Mouse (Mus musculus) cerebellum, adult 11 months (tissue): Measurements from ENCODE around the gene Rdh19.
A peak's percentile ranks its signal among the peaks of the same experiment; 100 is the strongest.
"Not testable (repeated sequence)": the region's sequence is repeated elsewhere in the genome, so short reads cannot be mapped to it uniquely, and the experiment has no call there.

Experiments
- DNase-seq: peaks from one replicate; pipeline ENCODE4 v3.0.0; 2022

The Rdh19 gene

DNA sequence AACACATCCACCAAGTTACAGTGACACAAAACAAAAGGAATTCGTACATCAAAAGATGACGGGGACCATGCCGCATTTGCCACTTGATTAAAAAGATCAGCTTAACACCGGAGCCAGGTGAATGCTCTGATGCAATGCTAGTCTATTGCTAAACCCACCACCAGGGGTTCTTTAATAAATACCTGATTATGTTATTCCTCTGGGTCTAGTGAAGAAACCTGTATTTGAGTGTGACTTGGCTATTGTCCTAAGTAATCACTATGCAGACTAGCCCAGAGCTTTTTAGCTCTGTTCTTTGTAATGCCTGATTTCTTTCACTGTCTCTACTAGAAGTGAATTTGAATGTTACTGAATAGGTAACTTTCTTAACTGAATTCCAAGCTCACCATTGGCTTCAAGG, 31.3 kb downstream of the Rdh19 start:
- no peak for DNase-seq

DNA sequence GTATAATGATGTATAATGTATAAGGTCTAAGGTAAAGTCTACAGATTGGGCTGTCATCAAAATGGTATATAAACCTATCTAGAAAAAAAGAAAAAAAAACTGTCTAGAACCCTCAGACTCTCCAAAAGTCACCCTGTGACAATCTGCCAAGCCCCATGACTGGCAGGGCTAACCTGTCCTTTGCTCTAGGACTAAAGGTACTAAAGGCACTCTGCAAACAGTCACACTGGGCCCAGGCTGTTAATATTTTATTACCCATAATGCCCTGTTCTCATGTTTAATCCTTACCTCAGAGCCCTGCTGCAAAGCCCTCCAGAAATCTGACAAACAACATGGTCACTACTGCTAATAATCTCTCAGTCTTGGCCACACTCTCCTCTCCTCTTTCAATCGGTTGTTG, 36.8 kb downstream of the Rdh19 start:
- DNase-seq: no peak

DNA sequence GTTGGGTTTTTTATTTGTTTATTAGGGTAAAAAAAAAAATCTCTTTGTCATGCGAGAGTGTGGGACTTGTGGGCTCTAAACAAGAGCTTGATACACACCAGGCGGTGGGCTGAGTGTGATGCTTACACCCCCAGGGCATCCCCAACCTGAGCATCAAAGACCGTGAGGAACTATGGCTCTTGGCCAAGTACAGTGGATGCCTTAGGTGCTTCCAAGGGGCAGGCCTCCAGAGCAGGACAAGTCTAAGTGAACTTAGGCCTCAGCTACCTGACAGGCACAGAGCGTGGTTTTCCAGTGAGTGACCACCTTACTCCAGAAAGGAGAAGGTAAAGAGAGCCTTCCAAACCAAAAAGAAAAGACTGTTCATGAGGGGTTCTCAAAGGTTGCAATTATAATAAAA, 37.2 kb downstream of the Rdh19 start:
- DNase-seq: no peak

DNA sequence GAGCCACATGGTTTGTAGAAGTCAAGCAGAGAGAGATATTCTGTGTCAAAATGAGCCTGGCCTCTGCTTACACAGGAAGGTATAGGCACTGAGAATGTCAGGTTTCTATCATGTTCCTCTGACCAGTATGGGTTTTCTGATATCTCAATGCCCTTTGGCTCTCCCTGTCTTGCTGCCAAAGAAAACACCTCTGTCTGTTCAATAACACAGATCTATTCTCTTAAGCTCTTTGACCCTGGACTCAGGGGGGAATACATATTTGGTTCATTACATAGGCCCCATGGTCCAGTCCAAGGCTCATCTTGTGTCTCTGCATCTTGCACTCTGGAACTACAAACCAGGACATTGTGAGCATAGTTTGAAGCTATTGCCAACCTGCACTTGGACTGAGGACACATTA, 38.9 kb downstream of the Rdh19 start, which contains the start of gene Rdh7:
Gene Rdh7, minus strand, starts transcription at position 213 of the 400 bp plus-strand sequence.
- no peak for DNase-seq

DNA sequence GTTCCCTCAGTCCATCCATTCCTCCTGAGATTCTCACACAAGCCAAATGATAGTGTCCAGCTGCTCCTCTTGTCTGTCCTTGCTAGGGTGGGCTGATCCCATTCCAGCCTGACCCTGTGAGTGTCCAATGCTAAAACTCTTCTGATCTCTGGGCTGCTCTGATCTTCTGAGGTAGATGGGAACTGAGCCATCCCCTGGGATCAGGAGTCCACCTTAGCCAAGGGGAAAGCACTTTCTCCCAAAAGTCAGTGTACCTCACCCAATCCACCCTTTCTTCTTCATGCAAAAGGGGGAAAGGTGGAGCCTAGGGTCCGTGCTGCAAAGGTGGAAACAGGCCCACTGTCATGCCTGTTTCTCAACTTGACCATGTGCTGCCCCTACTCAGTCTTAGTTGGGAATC, 41.8 kb downstream of the Rdh19 start:
- DNase-seq: no peak

- DNase-seq: not testable (repeated sequence)
Observed at GRCm38 (mm10) chr10:127893163-127894022, 43.7 kb downstream of the Rdh19 start.

GRCm38 (mm10) chr10:127896705-127897104, 47.0 kb downstream of the Rdh19 start:
- no peak for DNase-seq

DNA sequence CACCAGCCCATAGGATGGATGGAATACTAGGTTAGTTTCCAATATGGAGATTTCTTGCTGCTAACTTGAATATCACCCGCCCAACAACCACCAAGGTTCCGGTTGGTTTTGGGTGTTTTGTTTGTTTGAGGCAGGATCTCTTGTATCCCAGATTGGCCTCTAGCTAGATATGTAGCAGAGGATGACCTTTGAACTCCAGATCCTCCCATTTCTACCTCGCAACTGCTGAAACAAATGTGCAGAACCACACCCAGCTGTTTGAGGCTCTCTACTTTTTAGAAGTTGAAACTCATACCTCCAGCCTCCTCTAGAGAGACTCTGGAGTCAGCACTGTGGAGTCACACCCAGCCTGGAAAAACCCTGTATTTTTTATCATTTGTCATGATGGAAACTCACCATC, 47.8 kb downstream of the Rdh19 start:
- no peak for DNase-seq

GRCm38 (mm10) chr10:127898218-127898617, 48.5 kb downstream of the Rdh19 start, which contains the start of gene Sdr9c7:
Gene Sdr9c7, plus strand, starts transcription at chr10:127898518.
- no peak for DNase-seq

GRCm38 (mm10) chr10:127899783-127900182, 50.1 kb downstream of the Rdh19 start:
- no peak for DNase-seq

GRCm38 (mm10) chr10:127901751-127902150, 52.0 kb downstream of the Rdh19 start:
- no peak for DNase-seq

DNA sequence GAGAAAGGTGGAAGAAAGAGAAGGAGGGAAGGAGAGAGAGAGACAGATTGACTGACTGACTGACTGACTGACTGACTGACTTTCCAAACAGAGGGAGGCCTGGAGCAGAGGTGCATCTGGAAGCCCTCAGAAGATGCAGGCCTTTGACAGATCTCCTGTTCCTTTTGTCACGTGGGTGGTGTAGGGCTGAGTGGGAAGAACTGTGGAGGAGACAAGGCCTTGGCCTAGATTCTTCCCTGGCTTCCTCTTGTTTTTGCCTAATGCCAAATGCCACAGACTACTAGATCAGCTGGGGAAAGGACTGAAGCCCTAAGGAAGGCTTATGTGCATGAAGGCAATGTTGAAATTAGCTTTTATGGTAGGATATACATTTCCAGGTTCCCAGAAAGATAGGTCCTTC, 53.4 kb downstream of the Rdh19 start:
- DNase-seq: no peak

DNA sequence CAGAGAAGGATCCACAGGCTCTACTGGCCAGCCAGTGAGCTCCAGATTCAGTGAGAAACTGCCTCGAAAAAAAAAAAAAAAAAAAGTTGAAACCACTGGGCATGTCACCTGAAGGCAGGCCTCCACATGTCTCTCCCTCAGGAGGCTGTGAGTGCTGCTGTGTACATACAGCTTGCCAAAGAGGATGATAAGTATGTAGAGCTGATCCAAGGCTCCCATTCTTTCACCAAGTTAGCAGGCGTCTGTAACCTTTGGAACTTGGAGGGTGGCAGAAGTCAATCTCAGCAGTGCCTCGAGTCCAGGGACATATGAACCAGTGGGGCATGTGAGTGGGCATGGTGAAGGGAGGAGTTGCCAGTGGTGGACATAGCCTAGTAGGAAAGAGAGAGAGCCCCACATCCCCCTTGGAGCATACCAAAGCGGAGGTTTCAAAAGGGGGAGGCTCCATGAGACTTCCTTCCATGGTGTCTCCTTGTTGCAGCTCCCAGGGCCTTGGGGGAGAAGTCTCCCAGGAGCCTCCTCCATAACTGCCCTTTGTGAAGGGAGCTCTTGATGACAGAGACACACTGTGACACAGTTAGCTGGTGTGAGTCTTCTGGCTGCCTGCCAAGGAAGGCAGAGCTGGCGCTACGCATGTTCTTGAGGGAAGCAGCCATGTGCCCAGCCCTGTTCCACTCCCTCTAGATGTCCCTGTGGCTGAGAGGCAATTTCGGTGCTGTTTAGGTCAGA, 55.2 kb downstream of the Rdh19 start:
- peak; percentile 1 for DNase-seq

DNA sequence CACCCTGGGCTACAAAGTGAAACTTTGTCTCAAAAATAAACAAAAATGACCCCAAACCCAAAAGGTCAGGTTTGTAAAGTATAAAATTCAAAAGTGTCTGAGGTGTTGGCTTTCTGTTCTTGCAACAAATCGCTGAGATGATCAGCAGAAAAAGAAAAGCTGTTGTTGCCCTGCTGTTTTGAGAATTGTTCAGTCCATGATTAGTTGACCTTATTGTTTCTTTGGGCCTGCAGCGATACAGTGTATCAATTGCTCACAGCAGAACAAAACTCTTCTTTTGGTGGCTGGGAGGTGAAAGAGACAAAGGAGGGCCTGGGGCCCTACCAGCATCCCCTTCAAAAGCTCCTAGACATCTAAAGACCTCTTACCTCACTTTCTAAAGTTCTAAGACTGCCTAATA, 56.4 kb downstream of the Rdh19 start:
- DNase-seq: no peak

DNA sequence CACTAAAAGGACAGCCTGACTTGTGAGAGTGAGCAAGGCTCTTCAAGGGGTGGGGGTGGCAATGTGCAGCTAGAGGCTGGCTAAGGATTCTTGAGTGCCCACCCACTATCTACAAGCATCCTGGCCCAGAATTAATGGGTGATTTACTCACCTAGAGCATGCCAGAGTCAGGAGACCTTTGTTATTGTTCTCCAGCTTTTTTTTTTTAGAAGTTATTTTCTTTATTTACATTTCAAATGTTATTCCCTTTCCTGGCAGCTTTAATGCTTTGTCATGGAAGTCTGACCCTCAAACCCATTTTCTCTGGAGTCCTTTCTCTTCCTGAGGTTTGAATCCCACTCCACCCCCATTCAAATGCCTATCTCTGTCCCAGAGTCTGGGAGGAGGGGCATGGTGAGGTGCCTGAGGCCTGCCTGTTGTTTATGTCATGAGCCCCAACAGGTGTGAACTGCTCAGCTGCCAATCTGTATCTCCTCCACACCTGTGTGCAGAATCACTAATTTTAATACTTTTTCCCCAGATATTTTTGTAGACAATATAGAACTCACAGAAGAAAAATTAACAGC, 57.7 kb downstream of the Rdh19 start:
- no peak for DNase-seq
